Mouse (Mus musculus) myocyte (in vitro differentiated cells): Measurements from ENCODE around the gene Fez2.

Source experiments
- CEBPB ChIP-seq: IDR thresholded peaks from 2 replicates; pipeline ENCODE4 v1.6.1; 2011; ENCODE audit warnings: mild to moderate bottlenecking, moderate library complexity; ENCODE audit not compliant: poor library complexity, insufficient read depth, severe bottlenecking
- MYOD1 ChIP-seq, 3 experiments: IDR thresholded peaks; one replicate each; pipeline ENCODE4 v1.6.1; 2011; ENCODE audit warnings: control low read depth in 2 of 3, low read depth in 2 of 3, mild to moderate bottlenecking in 2 of 3, moderate library complexity in 1 of 3; ENCODE audit not compliant: insufficient read length in 2 of 3, control insufficient read depth in 1 of 3
- POLR2A ChIP-seq: IDR thresholded peaks from one replicate; pipeline ENCODE4 v1.6.1; 2011; ENCODE audit warnings: low read depth, mild to moderate bottlenecking, control low read depth, moderate library complexity; ENCODE audit not compliant: insufficient read length

- TF ChIP-seq POLR2A (no peak), CEBPB (no peak), MYOD1 (IDR thresholded peaks at IDR 0.05; ENCODE audit: control insufficient read depth in 1 of 3, insufficient read length in 2 of 3, low read depth in 2 of 3) (no peak)
Observed at GRCm38 (mm10) chr17:78451886-78452285, 33.9 kb upstream of the Fez2 start.
